Comparison of ENCODE assay signal across 9 mouse cellular contexts in genomic region chr10:67643685-67644084, GRCm38 (mm10).
A peak's percentile ranks its signal among the peaks of the same experiment; 100 is the strongest.
DNase-seq lines count a peak whose midpoint lies in the region; ATAC-seq lines count a peak whose summit lies in the region.
"Had no signal": no experiment of that assay in that cellular context is flagged by ENCODE, and none has a peak within 500 bp of the region (broad histone marks: within the 10 kb centered on the region; RNA-seq: fewer than 3 reads in every experiment).

No protein-coding gene starts in this region.

- no peak for DNase-seq in cerebellum, postnatal 10 days
- DNase-seq in kidney, postnatal 10 days, result peak; percentile 13
- no peak for DNase-seq in kidney, adult 8-10 months
- DNase-seq in cerebellum, adult 9-11 months, result peak; percentile 20
- peak; percentile 59 for DNase-seq in thymus, postnatal 14 days
- DNase-seq in embryo, embryonic 10.5 days (ENCODE audit: low spot score), result no peak
- DNase-seq in layer of hippocampus, postnatal 14 days (ENCODE audit: low spot score in 2 of 2), result no peak

- peak; percentile 66; the same call in 1 of the 2 replicates for ATAC-seq in cerebellum, adult (ENCODE audit: insufficient number of reproducible peaks, low FRiP score, low TSS enrichment)
- ATAC-seq: forebrain, embryonic 13.5 days had no signal

Comparison
In these comparisons a context has a peak if more than half of its experiments do, and no peak if none do; other contexts are left out.
1. DNase-seq: peak in kidney, postnatal 10 days (single experiment), cerebellum, adult 9-11 months (single experiment) and thymus, postnatal 14 days (single experiment); none in cerebellum, postnatal 10 days (0 of 2), kidney, adult 8-10 months (0 of 2), embryo, embryonic 10.5 days (single experiment) and layer of hippocampus, postnatal 14 days (0 of 2).